Mouse (Mus musculus): ENCODE measurements at regions not wholly inside any gene's neighbourhood (a gene's known extent, or its start where the extent isn't known, plus 50 kb on each side); places are given as distances from the start of the nearest gene placed in this dataset.

GRCm38 (mm10) chr7:124676854-124677515 is 694.3 kb downstream of the Hs3st4 start:
- DNase-seq (ENCODE audit: low spot score), result no peak

- no peak for DNase-seq (ENCODE audit: low spot score)
Measured at GRCm38 (mm10) chr7:124680561-124680960, 697.9 kb downstream of the Hs3st4 start.

GRCm38 (mm10) chr7:124681212-124681611 is 698.5 kb downstream of the Hs3st4 start:
- DNase-seq (ENCODE audit: low spot score), result no peak

- no peak for DNase-seq (ENCODE audit: low spot score)
Measured at GRCm38 (mm10) chr7:124681820-124682219, 699.2 kb downstream of the Hs3st4 start.

GRCm38 (mm10) chr7:124685424-124685823 is 702.8 kb downstream of the Hs3st4 start:
- no peak for DNase-seq (ENCODE audit: low spot score)

GRCm38 (mm10) chr7:124704163-124704824 is 721.6 kb downstream of the Hs3st4 start:
- no peak for DNase-seq (ENCODE audit: low spot score)

GRCm38 (mm10) chr7:124707143-124707542 is 724.5 kb downstream of the Hs3st4 start:
- DNase-seq (ENCODE audit: low spot score), result no peak

- DNase-seq (ENCODE audit: low spot score), result no peak
Measured at GRCm38 (mm10) chr7:124708771-124709485, 726.3 kb downstream of the Hs3st4 start.

- DNase-seq (ENCODE audit: low spot score), result no peak
Measured at GRCm38 (mm10) chr7:124720927-124721326, 723.5 kb upstream of the Kdm8 start.

GRCm38 (mm10) chr7:124742086-124742485 is 702.4 kb upstream of the Kdm8 start:
- no peak for DNase-seq (ENCODE audit: low spot score)

- DNase-seq (ENCODE audit: low spot score), result no peak
Measured at GRCm38 (mm10) chr7:124746321-124746720, 698.2 kb upstream of the Kdm8 start.

- no peak for DNase-seq (ENCODE audit: low spot score)
Measured at GRCm38 (mm10) chr7:124748396-124748795, 696.1 kb upstream of the Kdm8 start.

- no peak for DNase-seq (ENCODE audit: low spot score)
Measured at GRCm38 (mm10) chr7:124759084-124759483, 685.4 kb upstream of the Kdm8 start.

- no peak for DNase-seq (ENCODE audit: low spot score)
Measured at GRCm38 (mm10) chr7:124777822-124778221, 666.7 kb upstream of the Kdm8 start.

- no peak for DNase-seq (ENCODE audit: low spot score)
Measured at GRCm38 (mm10) chr7:124782816-124783215, 661.7 kb upstream of the Kdm8 start.

GRCm38 (mm10) chr7:124784995-124785394 is 659.5 kb upstream of the Kdm8 start:
- no peak for DNase-seq (ENCODE audit: low spot score)

GRCm38 (mm10) chr7:124785896-124786295 is 658.6 kb upstream of the Kdm8 start:
- DNase-seq (ENCODE audit: low spot score), result no peak

- DNase-seq (ENCODE audit: low spot score), result no peak
Measured at GRCm38 (mm10) chr7:124788781-124789180, 655.7 kb upstream of the Kdm8 start.

GRCm38 (mm10) chr7:124803101-124803500 is 641.4 kb upstream of the Kdm8 start:
- DNase-seq (ENCODE audit: low spot score), result no peak

- no peak for DNase-seq (ENCODE audit: low spot score)
Measured at GRCm38 (mm10) chr7:124834692-124835091, 609.8 kb upstream of the Kdm8 start.

- DNase-seq (ENCODE audit: low spot score), result no peak
Measured at GRCm38 (mm10) chr7:124836531-124836930, 607.9 kb upstream of the Kdm8 start.

- no peak for DNase-seq (ENCODE audit: low spot score)
Measured at GRCm38 (mm10) chr7:124855056-124855455, 589.4 kb upstream of the Kdm8 start.

- no peak for DNase-seq (ENCODE audit: low spot score)
Measured at GRCm38 (mm10) chr7:124857106-124857505, 587.4 kb upstream of the Kdm8 start.

All from adipocyte (in vitro differentiated cells).